Mouse (Mus musculus) left cerebral cortex, adult 2 months (tissue): Measurements from ENCODE around the gene Akap11. TPM values are rescaled to one million over a fixed set of nuclear protein-coding genes. Genes with fewer than 3 reads are reported as not detected.

Source experiments
- DNase-seq, 2 experiments: peaks; one replicate each; pipeline ENCODE4 v3.0.0; 2021 to 2022; ENCODE audit warnings: low spot score in 2 of 2, mixed read lengths in 1 of 2; ENCODE audit errors: extremely low spot score in 1 of 2
- H3K27ac ChIP-seq: fragments of 200-600 bp; 2 replicates; pipeline ENCODE4 v1.8.1; 2022
- H3K4me3 ChIP-seq: fragments of 200-600 bp; 2 replicates; pipeline ENCODE4 v1.8.1; 2022
- CTCF ChIP-seq: fragments of 200-600 bp; IDR thresholded peaks from 2 replicates; pipeline ENCODE4 v1.8.1; 2022; ENCODE audit warnings: antibody characterized with exemption, mild to moderate bottlenecking, moderate library complexity
- intact Hi-C: fragments of 180-260 bp; cut with DNase I; formaldehyde crosslinking; loops from one replicate; pipeline ENCODE4 v1.15.1; 2025
- total RNA-seq, 2 experiments: library from RNA; stranded (reverse); gene quantifications; 2 replicates each; pipeline ENCODE4 v1.2.3; 2021

The Akap11 gene
- total RNA-seq, 2 experiments from 2014 or later, result 172 to 182 TPM

DNA sequence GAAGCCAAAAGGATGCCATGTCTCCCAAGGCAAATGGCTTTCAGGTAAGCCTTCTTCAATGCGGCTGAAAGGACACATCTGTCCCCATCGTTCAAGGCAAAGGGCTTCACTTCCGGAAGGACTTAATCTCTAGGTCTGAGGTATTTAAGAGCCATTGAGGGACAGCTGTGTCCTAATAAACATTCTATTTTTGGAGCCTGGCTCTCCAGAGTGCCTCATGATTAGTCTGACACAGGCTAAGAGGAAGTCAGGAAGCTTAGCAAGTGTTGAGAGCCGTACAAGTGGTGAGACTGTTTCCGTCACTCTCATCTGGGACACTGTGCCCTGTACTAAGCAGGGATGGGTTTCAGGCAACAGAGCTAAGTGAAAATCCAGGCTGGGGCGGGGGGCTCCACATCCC lies 12.2 kb upstream of the Akap11 start:
- no peak for TF ChIP-seq CTCF
- no peak for DNase-seq
- intact Hi-C loops, result no loop called here

DNA sequence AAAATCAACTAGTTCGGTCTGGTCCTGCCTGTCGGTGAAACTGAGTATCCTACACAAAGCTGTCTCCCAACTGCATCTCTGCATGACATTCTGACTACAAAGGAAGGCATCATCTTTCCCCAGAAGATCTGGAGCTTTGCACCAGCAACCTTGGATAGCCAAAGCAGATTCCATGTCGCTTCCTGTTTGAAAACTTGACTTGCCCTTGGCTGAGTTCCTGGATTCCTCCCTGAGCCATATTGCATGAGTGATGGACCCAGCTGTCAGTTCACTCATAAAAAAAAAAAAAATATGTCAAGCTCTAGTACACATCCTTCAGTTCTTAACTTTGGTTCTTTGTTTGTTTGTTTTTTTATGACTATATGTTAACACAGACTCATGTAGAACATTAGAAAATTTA lies 4.7 kb upstream of the Akap11 start:
- TF ChIP-seq CTCF, result no peak
- H3K27ac ChIP-seq, result no peak overlapping the region
- no peak for DNase-seq
- H3K4me3 ChIP-seq, result no peak overlapping the region
- intact Hi-C loops, result no loop called here

More for the DNA sequence above, 12.2 kb upstream of the Akap11 start:
- Histone ChIP-seq H3K27ac (no peak overlapping the region), H3K4me3 (no peak overlapping the region)

- TF ChIP-seq CTCF, result no peak
- no peak for DNase-seq
- no peak overlapping the region for H3K27ac ChIP-seq
- H3K4me3 ChIP-seq, result no peak overlapping the region
- intact Hi-C loops, result no loop called here
Measured at GRCm38 (mm10) chr14:78539821-78540220, 3.2 kb upstream of the Akap11 start.

DNA sequence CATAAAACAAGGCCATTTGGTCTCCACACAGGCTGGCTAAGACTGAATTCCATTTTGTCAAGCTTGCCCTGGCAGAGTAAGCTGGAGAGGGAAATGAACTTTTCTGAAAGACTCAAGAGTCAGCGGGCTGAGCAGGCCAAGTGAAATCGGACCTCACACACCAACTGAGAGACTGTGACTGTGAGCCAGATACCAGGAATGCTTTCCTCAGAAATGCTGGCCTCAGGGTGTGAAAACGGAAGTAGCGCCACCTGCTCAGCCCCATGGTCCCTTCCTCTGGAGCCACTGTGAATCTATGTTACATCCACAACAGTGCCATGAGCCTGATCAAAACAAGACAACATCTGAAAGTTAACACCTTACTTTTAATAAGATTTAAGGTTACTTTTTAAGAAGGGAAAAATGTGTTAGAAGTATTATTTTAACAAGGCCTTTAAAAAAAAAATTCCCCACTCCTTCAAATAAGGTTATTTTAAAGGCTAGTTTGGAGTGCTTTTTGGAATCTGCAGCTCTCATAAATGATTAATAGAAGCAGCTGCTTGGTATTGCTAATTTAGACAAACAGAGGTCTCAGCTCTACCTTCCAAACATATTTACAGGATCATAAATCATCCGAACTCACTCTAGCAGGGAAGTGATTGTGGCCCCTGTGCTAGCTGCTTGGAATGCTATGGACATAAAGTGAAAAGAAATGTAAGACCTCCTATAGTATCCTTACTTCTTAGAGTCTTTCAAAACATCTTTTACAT lies 2.1 kb upstream of the Akap11 start:
- no peak for TF ChIP-seq CTCF
- intact Hi-C loops, result no loop called here
- Histone ChIP-seq H3K4me3 (no peak overlapping the region), H3K27ac (no peak overlapping the region; the same call in 1 of the 2 replicates)
- no peak for DNase-seq

- peak in 1 of 2 experiments; percentile 38 for DNase-seq
- intact Hi-C loops, result loop anchor here (1.0 kb wide), 1 partner anchor 52 kb away; no protein-coding TSS in a partner anchor
- no peak for TF ChIP-seq CTCF
- peak overlapping the region; percentile 88 for H3K4me3 ChIP-seq
- H3K27ac ChIP-seq, result peak overlapping the region; percentile 99
Measured at GRCm38 (mm10) chr14:78537551-78537950, 943 bp upstream of the Akap11 start.

DNA sequence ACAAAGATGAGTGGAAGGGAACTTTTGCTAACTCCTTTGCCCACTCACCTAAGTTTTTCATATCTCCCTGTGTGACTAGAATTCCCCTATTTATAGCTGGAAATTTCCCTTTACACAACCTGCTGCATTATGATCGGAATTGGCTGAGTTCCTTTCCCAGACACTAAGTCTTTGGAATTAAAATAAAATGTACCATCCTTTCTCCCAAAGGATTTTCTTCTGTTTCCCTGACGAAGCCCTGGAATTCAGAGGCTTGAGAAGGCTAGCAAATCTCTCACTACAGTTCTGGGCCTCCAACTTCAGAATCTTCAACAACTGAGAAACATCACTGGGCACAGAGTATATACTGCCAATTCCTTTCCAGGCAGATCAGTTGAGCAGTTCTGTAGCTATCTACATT lies 1.2 kb downstream of the Akap11 start:
- no peak for DNase-seq
- intact Hi-C loops, result no loop called here
- H3K4me3 ChIP-seq, result peak overlapping the region; percentile 88
- H3K27ac ChIP-seq, result peak overlapping the region; percentile 99; the same call in 1 of the 2 replicates
- TF ChIP-seq CTCF, result no peak

DNA sequence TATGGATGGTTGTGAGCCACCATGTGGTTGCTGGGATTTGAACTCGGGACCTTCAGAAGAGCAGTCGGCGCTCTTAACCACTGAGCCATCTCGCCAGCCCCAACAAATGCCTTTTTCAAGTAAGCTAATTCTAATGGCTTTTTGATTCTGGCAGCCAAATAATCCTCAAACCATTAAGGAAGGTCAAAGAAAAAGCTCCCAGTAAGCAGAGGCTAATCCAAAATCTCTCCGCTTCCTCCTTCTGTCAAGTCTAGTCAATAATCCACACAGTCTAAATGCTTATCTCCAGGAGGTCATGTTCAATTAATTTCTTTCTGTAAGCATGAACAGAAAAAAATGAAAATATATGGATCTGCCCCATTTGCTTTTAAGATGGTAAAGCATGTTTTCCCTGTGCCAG lies 2.0 kb downstream of the Akap11 start:
- TF ChIP-seq CTCF, result no peak
- H3K27ac ChIP-seq, result no peak overlapping the region
- no peak for DNase-seq
- intact Hi-C loops, result no loop called here
- no peak overlapping the region for H3K4me3 ChIP-seq

GRCm38 (mm10) chr14:78533701-78534100 lies 2.9 kb downstream of the Akap11 start:
- H3K27ac ChIP-seq, result no peak overlapping the region
- intact Hi-C loops, result no loop called here
- no peak overlapping the region for H3K4me3 ChIP-seq
- DNase-seq, result no peak
- no peak for TF ChIP-seq CTCF

DNA sequence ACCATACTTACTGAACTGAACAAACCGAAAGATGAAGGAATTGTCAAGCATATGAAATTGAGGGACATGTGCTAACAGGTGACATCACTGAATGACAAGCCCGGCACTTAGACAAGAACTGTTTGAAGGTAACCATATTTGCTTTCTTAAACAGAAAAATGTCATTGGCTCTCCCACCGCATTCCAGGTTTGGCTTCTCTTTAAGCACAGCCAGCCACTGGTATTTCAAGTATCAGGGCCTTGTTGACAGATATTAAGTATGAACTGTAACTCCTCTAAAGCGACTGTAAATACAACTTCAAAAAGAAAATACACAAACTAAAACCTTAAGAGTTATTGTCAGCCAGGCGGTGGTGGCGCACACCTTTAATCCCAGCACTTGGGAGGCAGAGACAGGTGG lies 4.3 kb downstream of the Akap11 start:
- intact Hi-C loops, result no loop called here
- Histone ChIP-seq H3K27ac (no peak overlapping the region), H3K4me3 (no peak overlapping the region)
- TF ChIP-seq CTCF, result no peak
- no peak for DNase-seq

GRCm38 (mm10) chr14:78530256-78530655 lies 6.4 kb downstream of the Akap11 start:
- Histone ChIP-seq H3K27ac (no peak overlapping the region), H3K4me3 (no peak overlapping the region)
- no peak for TF ChIP-seq CTCF
- no peak for DNase-seq
- intact Hi-C loops, result no loop called here

- intact Hi-C loops, result no loop called here
- no peak overlapping the region for H3K4me3 ChIP-seq
- H3K27ac ChIP-seq, result no peak overlapping the region
- no peak for DNase-seq
- no peak for TF ChIP-seq CTCF
Measured at GRCm38 (mm10) chr14:78528461-78529425, 7.9 kb downstream of the Akap11 start.

- Histone ChIP-seq H3K4me3 (no peak overlapping the region), H3K27ac (no peak overlapping the region)
- intact Hi-C loops, result no loop called here
- DNase-seq, result no peak
- TF ChIP-seq CTCF, result no peak
Measured at GRCm38 (mm10) chr14:78526907-78527306, 9.7 kb downstream of the Akap11 start.
